Mouse (Mus musculus): ENCODE measurements around the gene Foxp1. TPM values are rescaled to one million over a fixed set of nuclear protein-coding genes. Genes with fewer than 3 reads are reported as not detected.

Foxp1 gene
- polyA plus RNA-seq, 1 experiment from 2014 or later = 190 TPM

GRCm38 (mm10) chr6:98984026-98984425 lies 538.5 kb downstream of the Foxp1 start:
- H3K4me2 ChIP-seq (replicated peaks; ENCODE audit: low read depth, low read length) = no peak overlapping the region
- H3K9me3 ChIP-seq (ENCODE audit: control insufficient read depth, low read depth, low read length) = no peaks in the 10 kb centered on the region
- no peak overlapping the region for H3K27ac ChIP-seq (ENCODE audit: low read length)
- 70% methylated on average over 2 of the region's 2 CpGs for whole genome bisulfite sequencing
- ATAC-seq (ENCODE audit: insufficient number of reproducible peaks, insufficient read depth, low FRiP score, low read depth) = no peak
- no peaks in the 10 kb centered on the region for H3K4me1 ChIP-seq (ENCODE audit: control insufficient read depth, insufficient read depth, low read length)
- H3K27me3 ChIP-seq (ENCODE audit: control insufficient read depth, insufficient read depth, low read length) = no peaks in the 10 kb centered on the region
- no peak overlapping the region for H3K4me3 ChIP-seq (ENCODE audit: low read depth, low read length)
- H3K9ac ChIP-seq (replicated peaks; ENCODE audit: low read depth, low read length) = no peak overlapping the region
- H3K36me3 ChIP-seq (ENCODE audit: control insufficient read depth, insufficient read depth, low read length) = no peaks in the 10 kb centered on the region

- no peaks in the 10 kb centered on the region for H3K4me1 ChIP-seq (ENCODE audit: control insufficient read depth, insufficient read depth, low read length)
- H3K9ac ChIP-seq (replicated peaks; ENCODE audit: low read depth, low read length) = no peak overlapping the region
- H3K36me3 ChIP-seq (ENCODE audit: control insufficient read depth, insufficient read depth, low read length) = no peaks in the 10 kb centered on the region
- ATAC-seq (ENCODE audit: insufficient number of reproducible peaks, insufficient read depth, low FRiP score, low read depth) = no peak
- H3K27ac ChIP-seq (ENCODE audit: low read length) = no peak overlapping the region
- no peak overlapping the region for H3K4me3 ChIP-seq (ENCODE audit: low read depth, low read length)
- no peaks in the 10 kb centered on the region for H3K9me3 ChIP-seq (ENCODE audit: control insufficient read depth, low read depth, low read length)
- no peak overlapping the region for H3K4me2 ChIP-seq (replicated peaks; ENCODE audit: low read depth, low read length)
- WGBS = 86% methylated on average over 3 of the region's 3 CpGs
- H3K27me3 ChIP-seq (ENCODE audit: control insufficient read depth, insufficient read depth, low read length) = no peaks in the 10 kb centered on the region
Observed at GRCm38 (mm10) chr6:98983311-98983838, 539.1 kb downstream of the Foxp1 start.

GRCm38 (mm10) chr6:98981265-98981664 lies 541.3 kb downstream of the Foxp1 start:
- Histone ChIP-seq H3K9ac (replicated peaks; ENCODE audit: low read depth, low read length) (no peak overlapping the region), H3K4me3 (ENCODE audit: low read depth, low read length) (no peak overlapping the region), H3K9me3 (ENCODE audit: control insufficient read depth, low read depth, low read length) (no peaks in the 10 kb centered on the region), H3K4me2 (replicated peaks; ENCODE audit: low read depth, low read length) (no peak overlapping the region), H3K4me1 (ENCODE audit: control insufficient read depth, insufficient read depth, low read length) (no peaks in the 10 kb centered on the region), H3K27ac (ENCODE audit: low read length) (no peak overlapping the region), H3K27me3 (ENCODE audit: control insufficient read depth, insufficient read depth, low read length) (no peaks in the 10 kb centered on the region), H3K36me3 (ENCODE audit: control insufficient read depth, insufficient read depth, low read length) (peaks cover 21% of the 10 kb centered on the region)
- no peak for ATAC-seq (ENCODE audit: insufficient number of reproducible peaks, insufficient read depth, low FRiP score, low read depth)
- WGBS = 86% methylated on average over 6 of the region's 6 CpGs

GRCm38 (mm10) chr6:98980432-98980831 lies 542.1 kb downstream of the Foxp1 start:
- WGBS = 85% methylated on average over 7 of the region's 7 CpGs
- Histone ChIP-seq H3K9me3 (ENCODE audit: control insufficient read depth, low read depth, low read length) (no peaks in the 10 kb centered on the region), H3K27me3 (ENCODE audit: control insufficient read depth, insufficient read depth, low read length) (no peaks in the 10 kb centered on the region), H3K4me1 (ENCODE audit: control insufficient read depth, insufficient read depth, low read length) (no peaks in the 10 kb centered on the region), H3K9ac (replicated peaks; ENCODE audit: low read depth, low read length) (no peak overlapping the region), H3K4me2 (replicated peaks; ENCODE audit: low read depth, low read length) (no peak overlapping the region), H3K27ac (ENCODE audit: low read length) (no peak overlapping the region), H3K4me3 (ENCODE audit: low read depth, low read length) (no peak overlapping the region), H3K36me3 (ENCODE audit: control insufficient read depth, insufficient read depth, low read length) (peaks cover 21% of the 10 kb centered on the region)
- ATAC-seq (ENCODE audit: insufficient number of reproducible peaks, insufficient read depth, low FRiP score, low read depth) = no peak

- Histone ChIP-seq H3K9ac (replicated peaks; ENCODE audit: low read depth, low read length) (no peak overlapping the region), H3K4me2 (replicated peaks; ENCODE audit: low read depth, low read length) (no peak overlapping the region), H3K9me3 (ENCODE audit: control insufficient read depth, low read depth, low read length) (no peaks in the 10 kb centered on the region), H3K27ac (ENCODE audit: low read length) (no peak overlapping the region), H3K36me3 (ENCODE audit: control insufficient read depth, insufficient read depth, low read length) (peaks cover 24% of the 10 kb centered on the region), H3K4me1 (ENCODE audit: control insufficient read depth, insufficient read depth, low read length) (no peaks in the 10 kb centered on the region), H3K4me3 (ENCODE audit: low read depth, low read length) (no peak overlapping the region), H3K27me3 (ENCODE audit: control insufficient read depth, insufficient read depth, low read length) (no peaks in the 10 kb centered on the region)
- ATAC-seq (ENCODE audit: insufficient number of reproducible peaks, insufficient read depth, low FRiP score, low read depth) = no peak
- WGBS = 87% methylated on average over 7 of the region's 7 CpGs
Observed at GRCm38 (mm10) chr6:98980001-98980400, 542.5 kb downstream of the Foxp1 start.

GRCm38 (mm10) chr6:98977806-98978205 lies 544.7 kb downstream of the Foxp1 start:
- Histone ChIP-seq H3K27ac (ENCODE audit: low read length) (no peak overlapping the region), H3K9ac (replicated peaks; ENCODE audit: low read depth, low read length) (no peak overlapping the region), H3K36me3 (ENCODE audit: control insufficient read depth, insufficient read depth, low read length) (peaks cover 27% of the 10 kb centered on the region), H3K4me1 (ENCODE audit: control insufficient read depth, insufficient read depth, low read length) (no peaks in the 10 kb centered on the region), H3K4me3 (ENCODE audit: low read depth, low read length) (no peak overlapping the region), H3K9me3 (ENCODE audit: control insufficient read depth, low read depth, low read length) (no peaks in the 10 kb centered on the region), H3K4me2 (replicated peaks; ENCODE audit: low read depth, low read length) (no peak overlapping the region), H3K27me3 (ENCODE audit: control insufficient read depth, insufficient read depth, low read length) (no peaks in the 10 kb centered on the region)
- WGBS = 92% methylated on average over 4 of the region's 4 CpGs
- ATAC-seq (ENCODE audit: insufficient number of reproducible peaks, insufficient read depth, low FRiP score, low read depth) = no peak

GRCm38 (mm10) chr6:98975918-98976317 lies 546.6 kb downstream of the Foxp1 start:
- 82% methylated on average over 6 of the region's 6 CpGs for WGBS
- H3K4me3 ChIP-seq (ENCODE audit: low read depth, low read length) = no peak overlapping the region
- H3K27me3 ChIP-seq (ENCODE audit: control insufficient read depth, insufficient read depth, low read length) = no peaks in the 10 kb centered on the region
- ATAC-seq (ENCODE audit: insufficient number of reproducible peaks, insufficient read depth, low FRiP score, low read depth) = no peak
- H3K9ac ChIP-seq (replicated peaks; ENCODE audit: low read depth, low read length) = no peak overlapping the region
- H3K36me3 ChIP-seq (ENCODE audit: control insufficient read depth, insufficient read depth, low read length) = peaks cover 27% of the 10 kb centered on the region
- no peak overlapping the region for H3K4me2 ChIP-seq (replicated peaks; ENCODE audit: low read depth, low read length)
- H3K27ac ChIP-seq (ENCODE audit: low read length) = no peak overlapping the region
- no peaks in the 10 kb centered on the region for H3K9me3 ChIP-seq (ENCODE audit: control insufficient read depth, low read depth, low read length)
- 0 out of 2 replicates have a peak, but pooled peaks cover 4% of the 10 kb centered on the region for H3K4me1 ChIP-seq (ENCODE audit: control insufficient read depth, insufficient read depth, low read length)

GRCm38 (mm10) chr6:98973433-98973832 lies 549.1 kb downstream of the Foxp1 start:
- H3K4me3 ChIP-seq (ENCODE audit: low read depth, low read length) = no peak overlapping the region
- no peak overlapping the region for H3K9ac ChIP-seq (replicated peaks; ENCODE audit: low read depth, low read length)
- peaks cover 27% of the 10 kb centered on the region for H3K36me3 ChIP-seq (ENCODE audit: control insufficient read depth, insufficient read depth, low read length)
- WGBS = 88% methylated on average over 5 of the region's 5 CpGs
- 0 out of 2 replicates have a peak, but pooled peaks cover 5% of the 10 kb centered on the region for H3K4me1 ChIP-seq (ENCODE audit: control insufficient read depth, insufficient read depth, low read length)
- H3K9me3 ChIP-seq (ENCODE audit: control insufficient read depth, low read depth, low read length) = no peaks in the 10 kb centered on the region
- no peaks in the 10 kb centered on the region for H3K27me3 ChIP-seq (ENCODE audit: control insufficient read depth, insufficient read depth, low read length)
- H3K4me2 ChIP-seq (replicated peaks; ENCODE audit: low read depth, low read length) = no peak overlapping the region
- H3K27ac ChIP-seq (ENCODE audit: low read length) = no peak overlapping the region
- ATAC-seq (ENCODE audit: insufficient number of reproducible peaks, insufficient read depth, low FRiP score, low read depth) = no peak

- no peak overlapping the region for H3K27ac ChIP-seq (ENCODE audit: low read length)
- ATAC-seq (ENCODE audit: insufficient number of reproducible peaks, insufficient read depth, low FRiP score, low read depth) = no peak
- no peak overlapping the region for H3K4me3 ChIP-seq (ENCODE audit: low read depth, low read length)
- H3K4me2 ChIP-seq (replicated peaks; ENCODE audit: low read depth, low read length) = no peak overlapping the region
- peaks cover 18% of the 10 kb centered on the region for H3K36me3 ChIP-seq (ENCODE audit: control insufficient read depth, insufficient read depth, low read length)
- no peaks in the 10 kb centered on the region for H3K27me3 ChIP-seq (ENCODE audit: control insufficient read depth, insufficient read depth, low read length)
- H3K4me1 ChIP-seq (ENCODE audit: control insufficient read depth, insufficient read depth, low read length) = 0 out of 2 replicates have a peak, but pooled peaks cover 5% of the 10 kb centered on the region
- no peak overlapping the region for H3K9ac ChIP-seq (replicated peaks; ENCODE audit: low read depth, low read length)
- H3K9me3 ChIP-seq (ENCODE audit: control insufficient read depth, low read depth, low read length) = no peaks in the 10 kb centered on the region
- 53% methylated on average over 7 of the region's 7 CpGs for WGBS
Observed at GRCm38 (mm10) chr6:98972404-98972803, 550.1 kb downstream of the Foxp1 start.

Measured in stomach, embryonic 14.5 days (tissue).